Mouse (Mus musculus): Measurements from ENCODE around the gene Hesx1. TPM values are rescaled to one million over a fixed set of nuclear protein-coding genes. Genes with fewer than 3 reads are reported as not detected.

The Hesx1 gene
- polyA plus RNA-seq, 1 experiment from 2014 or later = 0.52 TPM

Other genes with a start within 250 kb of the Hesx1 start
- 0.33 and 0.89 TPM in 2 replicates for gene Asb14, start 99.9 kb upstream of the Hesx1 start, polyA plus RNA-seq (2016; fragmentation: Nextera tagmentation; extraction: Ambion mirVana)
- gene Appl1, start 23.2 kb upstream of the Hesx1 start, polyA plus RNA-seq (2016; fragmentation: Nextera tagmentation; extraction: Ambion mirVana) = 30.7 and 34.7 TPM in 2 replicates
- 1.5 and 1.7 TPM in 2 replicates for gene Il17rd, start 44.5 kb downstream of the Hesx1 start, polyA plus RNA-seq (2016; fragmentation: Nextera tagmentation; extraction: Ambion mirVana)
- 17.6 and 18.9 TPM in 2 replicates for gene Arhgef3, start 120.5 kb downstream of the Hesx1 start, polyA plus RNA-seq (2016; fragmentation: Nextera tagmentation; extraction: Ambion mirVana)

Measured in heart, embryonic 12.5 days (tissue).